Mouse (Mus musculus): ENCODE results near the gene Arpp19.
A peak's percentile ranks its signal among the peaks of the same experiment; 100 is the strongest.

Gene Arpp19

DNA sequence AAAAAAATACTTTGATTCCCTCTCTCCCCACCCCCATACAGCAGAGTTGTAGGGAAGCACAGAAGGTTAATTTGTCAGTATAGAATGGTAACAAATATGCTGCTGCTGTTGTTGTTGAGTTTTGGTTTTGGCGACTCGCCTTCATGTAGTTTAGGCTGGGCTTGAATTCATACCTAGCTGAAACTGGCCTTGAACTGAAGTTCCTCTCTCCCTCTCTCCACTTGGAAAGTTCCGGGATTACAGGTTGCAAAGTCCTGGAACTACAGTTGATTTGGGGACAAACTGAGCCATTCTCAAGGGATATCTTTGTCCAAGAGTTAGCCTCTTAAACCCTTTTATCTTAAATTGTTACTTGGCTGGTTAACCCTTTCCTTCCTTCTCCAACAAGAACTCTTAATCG is 1.5 kb upstream of the Arpp19 start:
- DNase-seq (ENCODE audit: extremely low read depth, low read depth) = no peak

DNA sequence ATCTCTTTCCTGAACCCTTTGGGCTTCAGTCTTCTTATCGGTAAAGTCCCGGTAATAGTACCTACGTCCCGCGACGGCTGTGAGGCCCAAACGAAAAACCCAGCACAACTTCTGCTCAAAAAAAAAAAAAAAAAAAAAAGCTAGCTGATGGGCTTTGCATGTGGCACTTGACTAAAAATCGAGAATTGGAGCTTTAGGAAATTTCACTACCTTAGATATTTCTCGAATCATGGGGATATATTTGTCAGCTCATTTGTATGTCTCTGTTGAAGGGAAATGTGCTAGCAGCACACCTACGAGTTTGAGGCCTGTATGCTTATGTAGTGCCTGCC is 909 bp downstream of the Arpp19 start:
- DNase-seq (ENCODE audit: extremely low read depth, low read depth) = peak; percentile 34

DNA sequence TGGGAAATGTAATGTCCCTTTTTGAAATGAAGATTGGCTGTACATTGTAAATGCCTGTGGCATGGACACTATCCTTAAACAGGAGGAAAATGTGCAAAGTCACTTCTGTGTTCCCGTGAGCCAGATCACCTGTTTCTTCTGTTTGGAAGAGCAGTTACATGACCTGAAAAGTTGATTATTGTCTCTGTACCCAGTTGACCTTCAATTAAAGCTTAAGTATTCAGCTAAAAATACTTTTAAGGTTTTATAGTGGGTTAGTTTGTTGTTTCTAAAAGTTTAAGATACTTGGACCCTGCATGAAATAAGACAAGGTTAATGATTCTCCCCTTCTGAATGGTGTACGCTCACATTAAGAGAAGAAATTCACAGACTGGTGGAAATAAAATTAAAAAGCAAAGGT is 3.2 kb downstream of the Arpp19 start:
- DNase-seq (ENCODE audit: extremely low read depth, low read depth) = no peak

DNA sequence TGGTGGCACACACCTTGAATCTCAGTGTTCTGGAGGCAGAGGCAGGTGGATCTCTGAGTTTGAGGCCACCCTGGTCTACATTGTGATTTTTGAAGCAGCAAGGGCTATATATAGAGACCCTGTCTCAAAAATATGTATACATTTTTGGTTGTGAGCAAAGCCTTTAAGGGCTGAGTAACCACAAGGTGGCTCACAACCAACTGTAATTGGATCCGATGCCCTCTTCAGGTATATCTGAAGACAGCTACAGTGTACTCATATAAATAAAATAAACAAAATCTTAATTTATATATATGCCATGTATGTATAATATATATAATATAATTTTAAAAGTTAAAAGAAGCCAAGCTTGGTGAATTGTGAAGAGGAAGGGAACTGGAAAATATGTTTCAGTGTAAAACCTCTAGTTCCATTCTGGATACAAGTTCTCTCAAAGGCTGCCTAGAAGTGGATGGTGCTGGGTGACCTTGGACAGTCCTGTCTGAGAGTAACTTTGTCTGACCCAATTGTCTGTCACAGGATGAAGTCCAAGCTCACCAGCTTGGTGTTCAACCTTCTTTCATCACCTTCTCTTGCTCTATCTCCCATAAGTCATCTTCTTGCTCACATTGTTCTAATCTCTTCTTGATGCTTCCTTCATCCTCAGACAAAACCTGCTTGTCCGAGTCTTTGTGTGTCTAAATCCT is 4.6 kb downstream of the Arpp19 start:
- no peak for DNase-seq (ENCODE audit: extremely low read depth, low read depth)

DNA sequence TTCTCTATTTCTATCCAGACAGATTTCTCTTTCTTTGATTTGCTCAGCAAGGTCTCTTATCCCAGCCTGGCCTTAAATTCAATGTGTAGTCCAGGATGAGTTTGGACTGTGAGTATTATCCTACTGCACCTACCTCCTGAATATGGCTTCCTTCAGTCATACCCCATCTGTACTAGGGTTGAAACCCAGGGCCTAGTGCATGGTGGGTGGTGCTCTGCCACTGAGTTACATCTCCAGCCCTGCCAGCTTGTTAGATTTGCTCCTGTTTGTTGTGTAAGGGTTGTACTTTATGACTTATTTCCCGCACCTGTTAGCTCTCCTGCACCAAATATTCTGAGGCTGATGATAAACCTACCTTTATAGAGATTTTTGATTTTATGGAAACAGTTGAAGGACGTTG is 5.8 kb downstream of the Arpp19 start:
- DNase-seq (ENCODE audit: extremely low read depth, low read depth) = no peak

DNA sequence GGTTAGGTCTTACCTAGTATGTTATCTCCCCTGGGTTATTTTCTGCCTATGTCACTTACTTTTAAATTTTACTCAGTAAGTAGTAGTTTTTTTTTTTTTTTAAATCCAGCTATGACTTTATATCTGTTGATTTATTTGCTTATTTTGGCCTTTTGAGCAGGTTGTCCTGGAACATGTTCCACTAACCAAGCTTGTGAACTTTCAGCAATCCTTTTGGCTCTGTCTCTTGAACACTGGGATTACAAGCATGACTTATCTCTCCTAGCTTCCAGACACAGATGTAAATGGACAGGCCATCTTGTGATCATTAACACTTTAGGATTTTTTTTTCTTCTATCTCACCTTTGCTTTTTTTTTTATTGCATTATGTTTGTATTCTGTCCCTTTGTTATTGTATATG is 9.7 kb downstream of the Arpp19 start:
- no peak for DNase-seq (ENCODE audit: extremely low read depth, low read depth)

DNA sequence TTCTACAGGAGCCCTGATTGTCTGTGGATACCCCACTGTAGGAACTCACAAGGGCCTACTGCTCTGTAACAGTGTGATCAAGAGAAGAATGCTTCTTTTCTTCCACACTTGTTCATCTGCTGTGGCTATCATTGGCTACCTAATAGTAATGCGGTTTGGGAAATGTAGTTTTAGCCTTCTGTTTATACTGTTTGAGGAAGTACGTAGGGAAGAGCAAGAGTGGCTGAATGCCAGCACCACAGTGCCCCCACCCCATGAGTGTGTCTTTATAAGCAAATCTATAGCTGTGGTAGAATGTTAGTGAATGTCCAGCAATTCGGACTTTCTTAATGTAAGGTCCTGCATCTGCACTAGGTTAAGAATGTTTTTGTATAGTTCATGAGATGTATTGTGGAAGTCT is 11.7 kb downstream of the Arpp19 start:
- DNase-seq (ENCODE audit: extremely low read depth, low read depth) = peak; percentile 56

DNA sequence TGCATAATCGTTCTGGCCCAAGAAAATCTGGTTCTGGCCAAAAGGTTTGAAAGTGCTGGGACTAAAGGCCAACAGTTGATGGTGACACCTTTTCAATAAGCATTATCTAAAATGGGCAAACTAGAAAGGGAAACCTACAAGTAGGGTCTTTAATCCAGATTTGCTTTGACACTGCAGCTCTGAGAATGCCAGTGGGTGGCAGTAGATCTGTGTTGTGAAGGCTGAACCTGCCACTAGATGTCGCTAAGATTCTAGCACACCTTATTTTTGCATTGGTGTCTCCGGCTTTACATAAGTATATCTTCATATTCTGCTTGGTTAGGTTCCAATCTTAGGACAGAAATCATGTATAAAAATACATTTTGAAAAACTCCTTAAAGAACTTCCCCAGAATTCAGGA is 12.6 kb downstream of the Arpp19 start:
- peak; percentile 56 for DNase-seq (ENCODE audit: extremely low read depth, low read depth)

DNA sequence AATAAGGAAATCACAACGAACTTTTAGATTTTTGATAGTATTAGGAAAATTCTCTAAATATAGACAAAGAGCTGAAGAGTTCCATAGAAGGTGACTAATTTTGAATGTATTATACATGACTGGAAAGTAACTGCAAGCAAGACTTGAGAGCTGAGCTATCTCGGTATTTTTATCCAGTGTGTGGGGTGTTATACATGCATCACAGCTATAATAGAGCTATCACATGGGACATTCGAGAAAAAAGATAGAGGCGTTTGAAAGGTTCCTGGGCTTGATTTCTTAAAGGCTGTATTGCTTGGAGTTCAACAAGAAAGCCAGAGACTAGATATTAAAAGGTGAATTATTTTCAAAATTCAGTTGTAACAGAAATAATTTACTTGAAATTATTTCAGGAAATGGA is 14.4 kb downstream of the Arpp19 start:
- no peak for DNase-seq (ENCODE audit: extremely low read depth, low read depth)

DNA sequence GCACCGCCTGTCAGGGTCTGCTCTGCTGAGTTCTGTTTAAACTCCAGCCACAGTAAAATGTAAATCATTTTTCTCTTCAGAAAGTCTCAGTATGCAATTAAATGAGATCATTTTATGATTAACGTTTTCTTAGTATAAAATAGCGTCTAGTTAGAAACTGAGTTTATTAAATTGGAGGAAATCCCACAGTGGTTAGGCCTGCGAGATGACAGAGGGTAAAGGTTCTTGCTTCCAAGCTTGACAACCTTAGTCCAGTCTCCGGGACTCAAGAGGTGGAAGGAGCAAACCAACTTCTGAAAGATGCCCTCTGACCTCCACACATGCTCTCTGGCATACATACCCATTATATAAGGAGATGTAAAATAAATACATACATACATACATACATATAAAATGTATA is 17.6 kb downstream of the Arpp19 start:
- DNase-seq (ENCODE audit: extremely low read depth, low read depth) = no peak

DNA sequence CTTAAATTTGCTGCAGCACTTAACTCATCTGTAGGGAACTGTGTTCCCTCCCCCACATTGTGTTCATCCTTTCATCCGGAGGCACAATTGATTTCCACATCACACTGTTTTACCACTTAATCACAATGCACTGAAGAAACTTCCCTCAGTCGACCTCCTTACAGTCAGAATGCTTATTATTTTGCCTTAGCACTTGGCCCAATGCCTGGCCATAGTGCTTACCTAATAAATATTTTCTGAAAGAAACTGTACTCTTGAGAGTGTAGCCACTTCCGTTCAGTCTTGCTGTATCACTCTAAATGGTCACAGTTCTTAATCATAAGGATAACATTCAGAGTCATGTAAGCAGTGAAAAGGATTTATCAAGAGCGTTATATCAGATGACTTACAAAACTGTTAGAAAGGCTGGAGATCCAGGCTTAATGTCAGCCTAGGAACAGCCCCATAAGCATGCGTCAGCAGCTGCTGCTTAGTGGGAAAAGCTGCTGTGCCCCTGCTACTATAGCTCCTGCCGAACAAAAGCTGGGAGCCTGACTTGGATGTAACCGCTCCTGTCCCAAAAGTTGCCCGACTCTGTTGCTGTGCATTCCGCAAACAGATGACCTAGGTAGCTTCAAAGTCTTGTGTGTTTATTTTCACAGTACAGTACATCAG is 27.4 kb downstream of the Arpp19 start:
- DNase-seq (ENCODE audit: extremely low read depth, low read depth) = no peak

DNA sequence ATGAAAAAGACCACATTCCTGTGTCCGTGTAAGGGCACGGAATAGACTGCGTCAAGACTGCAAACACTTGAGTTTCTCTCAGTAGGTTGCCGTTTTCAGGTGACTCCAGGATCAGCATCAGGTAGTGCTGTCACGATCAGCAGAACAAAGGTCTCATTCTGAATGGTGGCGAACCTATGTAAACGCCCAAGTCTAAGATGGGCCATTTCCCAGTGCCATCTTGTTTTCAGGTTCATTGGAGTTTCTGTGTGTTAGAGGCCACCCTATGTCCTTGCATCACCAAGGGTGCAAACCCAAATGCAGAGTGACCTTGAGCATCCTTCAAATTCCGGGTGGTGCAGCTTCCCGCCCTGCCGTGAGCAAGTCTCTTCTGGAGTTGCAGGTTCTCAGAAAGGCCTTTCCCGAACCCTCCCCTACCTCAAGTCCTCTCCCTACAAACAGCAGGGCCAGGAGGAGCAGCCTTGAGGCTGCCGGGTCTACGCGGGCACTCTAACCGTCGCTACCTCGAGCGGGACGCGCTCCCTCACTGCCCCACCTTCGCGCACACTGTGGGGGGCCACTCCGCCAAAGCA is 33.1 kb downstream of the Arpp19 start, which contains the start of gene Myo5a:
TSS of gene Myo5a (plus strand) at position 559 of the 572 bp plus-strand sequence.
- DNase-seq (ENCODE audit: extremely low read depth, low read depth) = peak; percentile 19

DNA sequence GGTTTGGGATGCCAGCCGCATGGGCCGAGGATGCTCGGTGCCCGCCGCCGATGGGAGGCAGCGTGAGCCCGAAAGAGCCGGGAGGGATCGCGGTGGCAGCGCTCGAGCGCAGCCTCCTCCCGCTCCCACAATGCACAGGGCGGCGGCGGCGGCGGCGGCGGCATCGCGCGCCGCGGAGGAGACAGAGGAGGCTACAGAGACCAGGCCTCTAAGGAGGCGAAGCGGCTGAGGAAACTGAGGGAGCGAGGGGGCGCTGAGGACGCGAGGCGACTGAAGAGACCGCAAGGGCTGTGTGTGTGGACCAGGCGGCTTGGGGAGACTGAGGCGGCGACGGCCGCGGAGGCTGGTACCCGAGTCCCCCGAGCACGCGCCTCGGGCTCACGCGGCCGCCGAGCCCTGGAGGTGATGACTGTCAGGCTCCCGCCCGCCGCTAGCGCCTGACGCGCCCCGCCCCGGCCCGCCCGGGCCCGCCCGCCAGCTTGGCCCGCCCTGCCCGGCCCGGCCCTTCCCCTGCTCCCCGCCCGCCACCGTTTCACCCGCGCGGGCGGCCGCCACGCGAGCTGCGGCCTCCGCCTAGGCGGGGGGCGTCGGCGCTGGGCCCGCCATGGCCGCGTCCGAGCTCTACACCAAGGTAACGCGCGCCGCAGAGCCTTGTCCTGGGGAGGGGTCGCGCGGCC is 33.8 kb downstream of the Arpp19 start:
- DNase-seq (ENCODE audit: extremely low read depth, low read depth) = peak; percentile 32

DNA sequence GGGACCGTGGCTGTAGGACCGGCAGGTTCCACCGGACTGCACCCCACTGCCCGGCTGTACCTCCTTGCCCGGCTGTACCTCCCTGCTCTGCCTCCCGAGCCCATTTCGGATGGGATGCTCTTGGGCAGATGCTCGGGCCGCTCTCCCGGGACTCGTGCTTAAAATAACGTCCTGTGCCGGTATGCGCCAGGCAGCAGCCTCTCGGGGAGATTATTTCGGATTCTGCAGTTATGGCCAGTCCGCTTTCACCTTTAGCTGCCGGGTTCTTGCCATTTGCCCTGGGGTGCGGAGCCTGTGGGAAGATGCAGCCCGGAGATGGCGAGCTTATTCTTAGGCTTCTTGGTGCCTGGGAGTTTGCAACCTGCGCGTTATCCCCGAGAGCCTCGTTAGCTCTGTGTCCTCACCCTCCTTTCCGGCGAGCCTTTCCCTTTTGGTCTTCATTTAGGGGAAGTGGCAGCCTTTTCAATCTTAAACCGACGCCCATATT is 34.3 kb downstream of the Arpp19 start:
- DNase-seq (ENCODE audit: extremely low read depth, low read depth) = peak; percentile 68

DNA sequence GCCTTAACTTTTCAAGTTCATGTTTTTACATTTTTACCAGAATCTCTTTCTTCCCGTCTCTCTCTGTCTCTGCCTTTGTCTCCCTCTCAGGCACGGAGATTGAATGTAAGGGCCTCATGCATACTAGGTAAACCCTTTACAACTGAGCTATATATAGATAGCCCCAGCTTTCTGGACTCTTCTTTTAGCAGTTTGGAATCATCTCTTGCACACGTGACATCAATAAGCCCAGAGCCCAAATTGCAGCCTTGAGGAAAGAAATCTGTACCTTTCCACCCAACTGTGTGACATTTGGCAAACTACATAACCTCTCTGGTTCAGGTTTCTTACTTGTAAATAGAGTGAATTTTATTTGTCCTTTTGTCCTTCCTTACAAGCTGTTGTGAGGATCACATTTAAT is 34.9 kb downstream of the Arpp19 start:
- DNase-seq (ENCODE audit: extremely low read depth, low read depth) = no peak

DNA sequence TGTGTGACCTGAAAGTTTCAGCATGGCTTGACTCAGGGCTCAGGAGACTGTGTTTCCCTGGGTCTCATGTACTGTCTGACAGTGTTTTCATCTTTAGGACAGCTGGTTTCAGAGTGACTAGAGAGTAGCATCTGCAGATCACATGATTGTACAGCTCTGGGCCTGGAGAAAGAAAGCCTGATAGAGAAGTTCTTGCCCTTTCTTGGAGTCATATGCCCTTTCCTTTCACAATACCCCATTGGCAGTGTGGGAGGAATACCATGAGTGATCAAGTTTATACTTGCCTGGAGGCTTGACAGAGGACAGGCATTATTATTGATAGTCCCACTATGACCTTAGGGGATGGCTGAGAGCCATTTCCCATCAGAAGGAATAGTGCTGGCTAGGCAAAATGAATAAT is 39.8 kb downstream of the Arpp19 start:
- no peak for DNase-seq (ENCODE audit: extremely low read depth, low read depth)

DNA sequence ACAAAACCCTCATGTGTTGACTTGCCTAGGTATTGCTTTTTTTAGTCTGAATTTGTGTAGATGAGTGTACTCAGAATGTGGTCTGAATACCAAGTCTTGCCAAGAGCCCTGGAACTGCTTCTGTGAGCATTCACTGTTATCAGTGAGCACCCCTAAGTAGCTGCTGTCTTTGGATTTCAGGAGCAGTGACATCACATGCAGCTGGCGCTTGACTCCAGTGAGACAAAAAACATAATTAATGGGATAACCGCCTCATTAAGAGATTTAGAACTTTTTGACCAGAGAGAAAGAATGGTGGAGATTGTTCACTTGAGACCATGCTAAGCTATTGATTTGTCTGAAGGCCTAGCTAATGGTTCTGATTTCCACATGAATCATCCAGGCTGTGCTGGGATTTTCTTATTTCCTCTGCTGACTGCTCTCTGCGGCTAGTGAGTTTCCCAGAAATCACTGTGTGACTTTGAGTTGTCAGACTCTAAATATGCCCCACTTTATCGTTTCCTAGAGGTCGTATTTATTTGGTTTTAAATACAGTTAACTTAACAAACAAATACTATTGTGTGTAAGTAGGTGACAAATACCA is 47.9 kb downstream of the Arpp19 start:
- no peak for DNase-seq (ENCODE audit: extremely low read depth, low read depth)

DNA sequence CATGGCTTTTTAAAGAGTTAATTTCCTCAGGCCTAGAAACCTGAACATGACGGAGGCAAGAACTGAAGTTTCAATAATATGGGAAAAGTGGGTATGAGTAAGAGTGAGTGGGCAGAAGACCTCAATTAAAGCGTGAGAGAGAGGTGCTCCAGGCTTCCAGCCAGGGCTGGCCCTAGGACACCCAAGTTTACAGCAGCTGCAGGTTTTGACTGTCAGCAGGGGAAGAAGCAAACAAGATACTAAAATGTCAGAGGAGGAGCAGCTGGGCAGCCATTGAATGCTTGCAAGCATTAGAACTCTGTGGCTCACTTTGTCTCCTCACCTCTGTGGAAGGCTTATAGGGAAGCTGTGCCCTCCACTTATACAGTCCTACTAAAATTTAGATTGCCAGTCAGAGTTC is 50.4 kb downstream of the Arpp19 start:
- DNase-seq (ENCODE audit: extremely low read depth, low read depth) = no peak

DNA sequence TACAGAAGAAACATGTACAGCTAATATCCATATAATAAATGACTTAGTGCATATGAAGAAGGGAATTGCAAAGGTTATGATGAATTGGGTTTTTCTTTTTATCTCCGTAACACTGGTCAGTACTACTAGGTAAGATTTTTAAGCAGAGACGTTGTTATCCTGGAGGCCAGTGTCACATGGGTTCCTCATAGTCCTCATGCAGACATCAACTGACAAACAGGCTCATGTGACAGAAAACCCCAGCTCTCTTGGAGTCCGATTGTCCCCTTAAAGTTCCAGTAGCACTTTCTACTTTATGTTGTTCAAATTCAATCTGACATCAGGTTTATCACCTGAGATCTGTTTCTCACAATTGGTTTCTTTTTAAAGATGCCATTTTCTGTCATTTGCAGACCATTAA is 51.9 kb downstream of the Arpp19 start:
- DNase-seq (ENCODE audit: extremely low read depth, low read depth) = no peak

DNA sequence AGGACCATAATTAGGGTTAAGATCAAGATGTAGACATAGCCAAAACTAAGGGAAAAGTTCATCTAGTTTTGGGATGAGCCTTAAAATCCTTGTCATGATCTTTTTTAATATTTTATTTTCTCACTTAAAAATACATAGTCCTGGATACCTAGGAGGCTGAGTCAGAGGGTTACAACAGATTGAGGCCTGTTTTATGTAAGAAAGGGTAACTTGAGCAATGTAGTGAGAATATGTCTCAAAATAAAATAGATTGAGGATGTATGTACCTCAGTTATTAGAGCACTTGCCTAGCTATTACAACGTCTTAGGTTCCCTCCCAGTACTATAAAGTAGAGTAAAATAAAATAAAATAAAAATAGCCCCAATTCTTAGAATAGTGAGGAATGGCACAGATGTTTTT is 54.7 kb downstream of the Arpp19 start:
- no peak for DNase-seq (ENCODE audit: extremely low read depth, low read depth)

DNA sequence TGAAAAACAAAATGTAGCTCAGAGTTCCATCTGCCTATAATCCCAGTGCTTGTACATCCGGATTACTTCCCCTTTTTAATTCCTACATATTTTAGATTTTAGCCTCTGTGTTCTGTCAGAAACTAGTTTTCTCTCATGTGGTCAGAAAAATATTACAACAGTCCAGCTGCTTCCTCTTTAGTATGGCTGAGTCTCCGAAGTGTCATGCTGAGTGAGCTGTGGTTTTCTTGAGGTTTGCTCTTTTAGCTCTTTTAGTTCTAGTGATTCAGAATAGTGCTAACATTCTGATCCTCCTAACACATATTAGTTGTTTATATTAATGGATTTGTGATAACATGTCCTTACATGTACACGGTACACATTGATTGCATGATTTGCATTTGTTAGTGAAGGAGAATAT is 57.3 kb downstream of the Arpp19 start:
- peak; percentile 58 for DNase-seq (ENCODE audit: extremely low read depth, low read depth)

DNA sequence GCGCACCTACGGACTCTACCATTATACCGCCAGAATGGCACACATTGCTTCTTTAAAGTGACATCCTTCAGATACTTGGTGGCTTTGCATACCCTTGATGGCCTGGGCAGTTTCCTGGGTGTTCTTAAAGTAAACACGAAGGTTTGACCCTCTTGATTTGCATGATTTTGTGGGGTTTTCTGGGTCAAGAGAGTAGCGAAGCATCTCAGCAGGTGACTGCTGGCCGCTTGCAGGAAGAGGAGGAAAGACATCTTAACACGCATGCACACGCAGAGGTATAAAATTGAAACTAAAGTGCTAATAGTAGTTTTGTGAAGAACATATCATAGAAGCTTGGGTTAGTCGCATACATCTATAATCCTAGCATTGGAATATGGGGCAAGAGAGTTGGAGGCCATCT is 61.5 kb downstream of the Arpp19 start:
- no peak for DNase-seq (ENCODE audit: extremely low read depth, low read depth)
